Mouse (Mus musculus) ES-Bruce4 (cell line): Measurements from ENCODE around the gene Dhrs3. TPM values are rescaled to one million over a fixed set of nuclear protein-coding genes. Genes with fewer than 3 reads are reported as not detected.
A peak's percentile ranks its signal among the peaks of the same experiment; 100 is the strongest.

Source experiments
- H3K27ac ChIP-seq: 2 replicates; pipeline ENCODE4 v1.5.1; 2012; ENCODE audit warnings: low read length, inconsistent platforms; ENCODE audit not compliant: insufficient read depth
- H3K27me3 ChIP-seq: 2 replicates; pipeline ENCODE4 v1.6.1; 2012; ENCODE audit warnings: mild to moderate bottlenecking, low read length, inconsistent platforms; ENCODE audit not compliant: control insufficient read depth, poor library complexity, insufficient read depth, severe bottlenecking
- H3K36me3 ChIP-seq: 2 replicates; pipeline ENCODE4 v1.6.1; 2012; ENCODE audit warnings: inconsistent platforms, mild to moderate bottlenecking, low read length, moderate library complexity; ENCODE audit not compliant: control insufficient read depth, poor library complexity, insufficient read depth, severe bottlenecking
- H3K4me1 ChIP-seq: one replicate; pipeline ENCODE4 v1.8.1; 2011; ENCODE audit warnings: low read length; ENCODE audit not compliant: control insufficient read depth, insufficient read depth
- H3K4me3 ChIP-seq: 2 replicates; pipeline ENCODE4 v1.5.1; 2011; ENCODE audit warnings: low read depth, mild to moderate bottlenecking, low read length
- H3K9ac ChIP-seq: 2 replicates; pipeline ENCODE4 v1.6.1; 2012; ENCODE audit warnings: low read depth, mild to moderate bottlenecking, inconsistent platforms; ENCODE audit not compliant: poor library complexity, severe bottlenecking
- H3K9me3 ChIP-seq: replicated peaks from 2 replicates; pipeline ENCODE4 v1.6.1; 2012; ENCODE audit warnings: mild to moderate bottlenecking, low read length, inconsistent platforms; ENCODE audit not compliant: control insufficient read depth, poor library complexity, insufficient read depth, severe bottlenecking
- CTCF ChIP-seq: IDR thresholded peaks from one replicate; pipeline ENCODE4 v1.8.1; 2011; ENCODE audit warnings: low read depth, low read length
- EP300 ChIP-seq: IDR thresholded peaks from 2 replicates; pipeline ENCODE4 v1.6.1; 2011; ENCODE audit warnings: low read depth, low read length; ENCODE audit not compliant: insufficient read depth
- POLR2A ChIP-seq: IDR thresholded peaks from one replicate; pipeline ENCODE4 v1.8.1; 2011; ENCODE audit warnings: low read length; ENCODE audit not compliant: insufficient read depth
- polyA plus RNA-seq: library from polyadenylated mRNA; stranded (reverse); fragments of >200 nt; gene quantifications from 2 replicates; pipeline ENCODE4 v1.2.4, GENCODE M21; 2011; ENCODE audit warnings: low read depth; ENCODE audit not compliant: missing spikeins, insufficient read depth, insufficient read length

Dhrs3 gene
- polyA plus RNA-seq: 10.4 TPM in 2 replicates

DNA sequence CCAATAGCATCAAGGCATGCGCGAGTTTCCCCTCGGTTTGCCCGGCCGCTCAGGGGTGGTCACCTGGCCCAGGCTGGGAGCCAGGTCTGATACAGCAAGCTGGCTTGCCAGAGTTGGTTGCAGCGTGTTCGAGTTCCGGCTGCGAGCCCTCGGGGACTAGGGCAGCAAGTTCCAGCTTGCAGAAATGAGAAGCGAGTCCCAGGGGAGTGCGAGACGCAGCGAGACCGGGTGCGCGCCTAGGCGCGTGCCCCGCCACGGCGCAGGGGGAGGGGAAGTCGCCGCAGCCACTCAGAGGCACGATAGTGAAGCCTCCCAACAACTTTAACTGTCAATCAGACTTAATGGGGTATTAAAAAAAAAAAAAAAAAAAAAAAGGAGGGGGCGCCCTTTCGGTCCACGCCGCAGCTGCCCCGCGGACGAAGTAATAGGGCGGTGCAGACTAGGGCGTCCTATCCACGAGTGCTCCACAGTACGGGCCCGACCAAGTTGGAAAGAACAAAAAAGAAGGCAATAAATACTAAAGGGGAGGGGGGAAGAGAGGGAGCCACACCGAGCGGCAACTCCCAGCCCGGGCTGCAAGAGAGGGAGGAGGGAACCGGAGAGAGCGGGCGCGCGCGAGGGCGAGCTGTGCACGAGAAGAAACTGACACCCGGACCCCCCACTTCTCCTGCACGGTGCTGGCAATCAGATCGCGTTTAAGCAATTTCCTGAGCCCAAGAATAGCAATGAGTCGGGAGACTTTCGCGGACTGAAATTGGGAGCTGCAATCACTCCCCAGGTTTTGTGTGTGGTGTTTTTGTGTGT lies at the start of gene Dhrs3:
TSS of gene Dhrs3 (plus strand) at position 695 of the 804 bp plus-strand sequence.
- peak within 1 kb of the TSS; percentile 72 for H3K4me3 ChIP-seq
- H3K9ac ChIP-seq: peak within 1 kb of the TSS; percentile 42
- H3K27me3 ChIP-seq: no peaks in the 10 kb centered on the region
- H3K27ac ChIP-seq: no peak within 1 kb of the TSS
- H3K9me3 ChIP-seq: no peaks in the 10 kb centered on the region
- no peaks in the 10 kb centered on the region for H3K36me3 ChIP-seq
- TF ChIP-seq CTCF: no peak
- TF ChIP-seq POLR2A: no peak
- TF ChIP-seq EP300: no peak
- H3K4me1 ChIP-seq: no peaks in the 10 kb centered on the region

DNA sequence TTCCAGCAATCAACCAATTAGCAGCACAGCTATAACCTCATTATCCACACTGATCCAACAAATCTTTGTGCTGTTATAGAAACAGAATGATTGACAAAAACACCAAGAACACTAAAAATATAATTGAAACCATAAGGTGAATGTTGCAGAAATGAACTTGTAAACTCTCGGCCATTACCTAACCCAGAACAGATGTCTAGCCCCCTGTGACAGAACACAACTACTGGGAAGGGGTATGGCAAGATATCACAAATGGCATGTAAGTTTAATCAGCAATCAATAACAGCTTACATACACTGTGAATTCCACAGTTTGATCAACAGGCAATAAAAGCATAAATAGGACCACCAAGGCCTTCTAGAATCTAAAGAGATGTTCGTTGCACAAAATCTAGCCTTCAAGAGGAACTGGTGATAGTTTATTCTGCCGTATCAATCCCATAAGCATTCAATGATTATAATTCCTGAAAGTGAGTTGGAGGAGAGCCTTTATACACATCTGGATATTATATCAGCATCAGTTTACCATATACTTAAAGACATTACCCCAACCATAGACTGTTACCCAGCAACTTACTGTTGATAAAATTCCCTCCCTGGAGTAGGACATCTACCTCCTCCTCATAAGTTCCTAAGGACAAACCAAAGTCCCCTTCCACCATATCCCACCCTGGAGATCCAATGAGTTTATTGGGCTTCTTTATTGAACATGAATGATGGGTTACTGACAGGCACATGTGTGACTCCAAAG lies 30.7 kb upstream of the Dhrs3 start:
- no peak overlapping the region for H3K9ac ChIP-seq
- no peak for TF ChIP-seq POLR2A
- no peak for TF ChIP-seq EP300
- TF ChIP-seq CTCF: no peak
- H3K27ac ChIP-seq: no peak overlapping the region
- H3K4me1 ChIP-seq: no peaks in the 10 kb centered on the region
- no peaks in the 10 kb centered on the region for H3K36me3 ChIP-seq
- H3K4me3 ChIP-seq: no peak overlapping the region
- H3K27me3 ChIP-seq: no peaks in the 10 kb centered on the region
- no peaks in the 10 kb centered on the region for H3K9me3 ChIP-seq

DNA sequence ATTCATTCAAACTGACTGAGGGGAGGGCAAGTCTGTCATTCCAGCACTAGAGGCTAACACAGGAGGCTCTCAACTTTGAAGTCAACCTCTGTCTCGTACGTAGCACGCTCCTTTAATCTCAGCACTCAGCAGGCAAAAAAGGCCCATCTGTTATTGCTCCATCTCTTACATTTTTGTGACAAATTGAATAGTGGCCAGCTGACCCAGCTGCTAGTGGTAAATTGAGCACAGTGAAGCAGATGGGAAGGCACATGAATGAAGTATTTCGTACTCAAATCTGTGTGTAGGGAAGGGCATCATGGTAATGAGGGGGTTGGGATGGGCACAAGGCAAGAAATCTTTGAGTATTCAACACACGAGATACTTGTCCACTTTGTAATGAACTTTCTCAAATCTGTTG lies 24.7 kb upstream of the Dhrs3 start:
- no peaks in the 10 kb centered on the region for H3K36me3 ChIP-seq
- no peaks in the 10 kb centered on the region for H3K9me3 ChIP-seq
- H3K27me3 ChIP-seq: no peaks in the 10 kb centered on the region
- H3K27ac ChIP-seq: no peak overlapping the region
- TF ChIP-seq POLR2A (no peak), EP300 (no peak), CTCF (no peak)
- H3K4me1 ChIP-seq: no peaks in the 10 kb centered on the region
- H3K4me3 ChIP-seq: no peak overlapping the region
- H3K9ac ChIP-seq: no peak overlapping the region

DNA sequence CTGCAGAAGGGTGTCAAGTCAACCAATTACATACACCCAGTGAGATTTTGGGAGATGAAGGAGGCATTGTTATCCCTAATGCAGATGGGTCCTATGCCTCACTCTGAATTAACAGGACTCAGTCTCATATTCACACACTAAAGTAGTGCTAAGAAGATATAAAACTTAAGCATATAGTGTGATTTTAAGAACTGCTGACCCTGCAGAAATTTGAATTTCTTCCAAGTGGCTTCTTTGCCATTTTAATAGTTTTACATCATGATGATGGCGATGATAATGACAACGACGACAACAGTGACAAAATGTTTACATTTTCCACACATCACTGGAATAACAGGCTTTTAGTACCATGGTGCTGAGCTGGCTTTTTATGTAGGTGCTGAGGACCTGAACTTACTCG lies 24.0 kb upstream of the Dhrs3 start:
- Histone ChIP-seq H3K27ac (no peak overlapping the region), H3K9me3 (no peaks in the 10 kb centered on the region), H3K4me1 (no peaks in the 10 kb centered on the region), H3K36me3 (no peaks in the 10 kb centered on the region), H3K27me3 (no peaks in the 10 kb centered on the region), H3K9ac (no peak overlapping the region), H3K4me3 (no peak overlapping the region)
- TF ChIP-seq EP300: no peak
- no peak for TF ChIP-seq POLR2A
- no peak for TF ChIP-seq CTCF

DNA sequence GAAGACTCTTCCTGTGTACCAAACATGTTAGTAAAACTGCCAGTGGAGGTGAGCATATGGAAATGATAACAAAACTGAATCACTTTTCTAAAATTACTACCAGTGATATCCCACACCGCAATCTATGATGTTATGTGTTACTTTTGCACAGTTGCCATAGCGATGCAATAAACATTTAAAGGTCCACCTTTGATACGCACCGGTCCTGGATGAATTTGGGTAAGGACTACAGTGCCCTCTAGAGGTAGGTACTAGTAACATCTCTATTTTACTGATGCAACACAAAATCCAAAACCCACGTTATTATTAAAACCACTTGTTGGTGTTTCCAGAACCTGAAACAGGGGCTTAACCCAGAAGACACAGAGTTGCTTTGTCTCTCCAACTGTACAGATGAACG lies 19.7 kb upstream of the Dhrs3 start:
- H3K9me3 ChIP-seq: no peaks in the 10 kb centered on the region
- no peaks in the 10 kb centered on the region for H3K4me1 ChIP-seq
- TF ChIP-seq EP300 (no peak), POLR2A (no peak), CTCF (peak; percentile 7)
- no peak overlapping the region for H3K27ac ChIP-seq
- H3K4me3 ChIP-seq: no peak overlapping the region
- H3K36me3 ChIP-seq: no peaks in the 10 kb centered on the region
- no peaks in the 10 kb centered on the region for H3K27me3 ChIP-seq
- no peak overlapping the region for H3K9ac ChIP-seq

DNA sequence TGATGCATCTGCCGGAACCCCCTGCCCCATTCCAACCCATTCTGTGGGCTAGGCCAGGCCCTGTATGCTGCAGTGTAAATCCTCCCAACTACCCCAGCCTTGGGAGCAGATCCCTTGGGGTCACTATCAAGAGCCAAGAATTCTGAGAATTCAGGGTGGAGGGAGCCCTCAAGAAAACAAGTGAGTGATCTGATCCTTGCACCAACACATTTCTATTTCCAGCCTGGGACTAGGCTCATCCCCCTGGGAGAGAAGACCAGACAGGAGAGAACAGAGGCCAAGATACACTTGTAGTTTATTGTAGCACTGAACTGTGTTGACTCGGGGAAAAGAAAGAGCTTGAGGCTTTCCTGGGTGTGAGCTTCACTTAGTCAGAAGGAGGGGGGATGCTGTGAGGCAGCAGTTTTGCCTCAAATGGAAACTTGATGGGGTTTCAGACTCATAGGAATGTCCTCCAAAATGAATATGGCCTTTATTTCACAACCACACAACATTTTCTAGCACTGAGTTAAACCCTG lies 17.0 kb upstream of the Dhrs3 start:
- no peaks in the 10 kb centered on the region for H3K9me3 ChIP-seq
- TF ChIP-seq EP300 (no peak), POLR2A (no peak), CTCF (no peak)
- H3K27ac ChIP-seq: no peak overlapping the region
- no peaks in the 10 kb centered on the region for H3K36me3 ChIP-seq
- no peak overlapping the region for H3K9ac ChIP-seq
- no peaks in the 10 kb centered on the region for H3K27me3 ChIP-seq
- H3K4me3 ChIP-seq: no peak overlapping the region
- no peaks in the 10 kb centered on the region for H3K4me1 ChIP-seq
